Mouse (Mus musculus) cerebellum, postnatal 14 days (tissue): ENCODE data around the gene Bax.
"Not testable (repeated sequence)": the region's sequence is repeated elsewhere in the genome, so short reads cannot be mapped to it uniquely, and the experiment has no call there.

ENCODE experiments used
- DNase-seq, 2 experiments: peaks; one replicate each; pipeline ENCODE4 v3.0.0; 2021; ENCODE audit warnings: mixed read lengths in 2 of 2

Gene Bax

DNA sequence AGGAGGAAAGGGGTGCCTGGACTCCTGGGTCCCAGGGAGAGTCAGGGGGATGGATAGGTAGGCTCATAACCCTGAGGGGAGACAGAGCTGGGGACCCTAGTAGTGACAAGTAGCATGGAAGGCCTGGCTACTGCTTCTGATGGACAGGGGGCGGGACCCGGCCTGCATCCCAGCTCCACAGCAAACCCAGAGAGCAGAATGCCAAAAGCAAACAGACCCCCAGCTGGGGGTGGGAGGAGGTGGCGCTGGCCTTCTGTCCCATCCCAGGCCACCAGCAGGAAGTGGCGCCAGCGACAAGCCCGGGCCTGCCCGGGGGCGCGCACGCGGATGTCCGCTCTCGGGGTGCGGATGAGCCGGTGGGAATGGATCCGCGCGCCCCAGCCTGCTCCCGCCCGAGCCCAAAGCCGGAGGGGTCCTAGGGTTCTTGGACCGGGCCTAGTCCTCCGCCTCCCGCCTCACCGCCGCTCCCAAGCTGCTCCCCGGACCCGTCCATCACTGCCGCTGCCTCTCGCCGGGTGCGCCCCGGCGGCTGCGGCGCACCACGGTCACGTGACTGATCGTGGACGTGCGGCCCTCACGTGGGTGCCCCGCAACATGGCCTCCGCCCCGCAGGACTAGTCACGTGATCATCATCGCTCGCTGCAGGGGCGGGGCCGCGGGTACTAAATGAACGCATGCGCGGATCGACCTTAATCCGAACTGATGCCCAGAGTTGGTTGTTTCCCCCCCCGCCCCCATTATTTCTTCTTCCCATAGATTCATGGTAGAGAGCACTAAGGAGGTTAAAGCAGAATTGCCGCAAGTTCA lies at the start of gene Bax:
Gene Bax, minus strand, starts transcription at position 616 of the 807 bp plus-strand sequence.
- DNase-seq = peak; percentile 99

DNA sequence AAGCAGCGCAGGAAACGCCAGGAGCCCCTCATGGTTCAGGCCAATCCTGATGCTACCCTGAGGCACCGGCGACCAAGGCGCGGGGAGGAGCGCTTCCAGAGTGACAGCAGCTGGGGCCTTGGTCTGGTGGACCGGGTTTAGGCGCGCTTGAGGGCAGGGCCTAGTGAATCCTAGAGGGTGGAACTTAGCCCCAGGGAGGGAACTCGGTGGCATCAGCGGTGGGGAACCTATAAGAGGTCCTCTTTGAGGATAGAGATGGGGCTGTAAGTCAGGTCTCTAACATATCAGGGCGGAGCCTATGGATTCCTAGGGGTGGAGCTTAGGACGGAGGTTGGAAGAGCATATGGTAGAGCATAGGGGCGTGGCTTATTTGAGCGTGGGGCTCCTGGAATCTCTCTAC lies 48.7 kb upstream of the Bax start:
- no peak for DNase-seq

DNA sequence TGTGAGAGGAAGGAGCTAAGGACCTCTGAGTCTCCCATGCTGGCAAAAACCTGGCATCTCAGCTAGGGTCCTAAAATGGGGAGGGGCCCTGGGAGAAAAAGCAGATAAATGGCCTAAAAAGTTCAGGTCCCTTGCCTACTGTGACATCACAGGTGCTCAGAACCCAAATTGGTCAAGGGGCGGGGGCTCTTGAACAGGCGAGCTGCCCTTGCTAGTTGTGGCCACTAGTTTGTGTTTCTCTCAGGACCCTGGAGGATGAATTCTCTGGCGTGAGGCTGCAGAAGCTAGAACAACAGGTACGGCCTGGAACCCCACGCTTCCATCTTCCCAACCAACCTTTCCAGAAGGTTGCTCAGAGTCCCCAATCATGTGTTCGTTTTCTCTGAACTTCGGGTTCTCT lies 47.7 kb upstream of the Bax start:
- no peak for DNase-seq

DNA sequence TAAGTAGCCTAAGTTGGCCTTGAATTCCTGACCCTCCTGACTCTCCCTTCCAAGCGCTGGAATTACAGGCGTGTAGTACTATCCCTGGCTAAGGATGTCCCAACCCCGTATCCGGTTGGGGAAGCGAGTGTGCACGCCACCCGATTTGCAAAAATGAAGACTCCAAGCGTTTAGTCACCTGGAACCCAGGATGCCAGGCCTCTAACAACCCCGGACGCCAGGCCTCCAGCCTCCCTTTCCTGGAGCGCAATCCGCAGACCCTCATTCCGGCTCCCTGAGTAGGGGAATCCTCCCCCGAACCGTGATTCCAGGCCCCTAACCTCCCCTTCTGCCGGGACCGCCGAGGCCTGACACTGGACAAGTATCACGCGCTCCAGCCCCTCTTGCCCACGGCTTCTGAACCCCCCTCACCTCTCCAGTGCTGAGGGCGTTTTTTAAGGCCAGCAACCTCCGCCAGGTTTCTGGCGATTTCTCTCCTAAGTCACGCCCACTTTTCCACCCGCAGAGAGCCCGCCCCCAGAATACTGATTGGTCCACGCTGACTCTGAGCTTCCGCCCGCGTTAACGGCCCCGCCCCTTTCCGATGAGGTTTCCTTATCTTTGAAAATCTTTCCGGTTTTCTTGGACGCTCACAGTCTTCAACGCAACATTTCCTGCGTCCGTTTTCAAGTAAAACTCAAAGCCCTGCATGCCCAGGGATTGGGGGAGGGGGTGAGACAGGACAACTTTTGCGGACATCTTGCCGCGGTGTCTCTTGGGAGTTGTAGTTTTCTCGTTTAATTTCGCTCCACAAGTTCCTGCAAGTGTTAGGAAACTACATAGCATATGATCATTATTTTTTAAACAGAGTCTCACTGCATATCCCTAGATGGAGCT lies 43.5 kb upstream of the Bax start, which contains the start of gene Nucb1:
Gene Nucb1, minus strand, starts transcription at position 495 of the 876 bp plus-strand sequence.
- peak; percentile 94 to 95 for DNase-seq

DNA sequence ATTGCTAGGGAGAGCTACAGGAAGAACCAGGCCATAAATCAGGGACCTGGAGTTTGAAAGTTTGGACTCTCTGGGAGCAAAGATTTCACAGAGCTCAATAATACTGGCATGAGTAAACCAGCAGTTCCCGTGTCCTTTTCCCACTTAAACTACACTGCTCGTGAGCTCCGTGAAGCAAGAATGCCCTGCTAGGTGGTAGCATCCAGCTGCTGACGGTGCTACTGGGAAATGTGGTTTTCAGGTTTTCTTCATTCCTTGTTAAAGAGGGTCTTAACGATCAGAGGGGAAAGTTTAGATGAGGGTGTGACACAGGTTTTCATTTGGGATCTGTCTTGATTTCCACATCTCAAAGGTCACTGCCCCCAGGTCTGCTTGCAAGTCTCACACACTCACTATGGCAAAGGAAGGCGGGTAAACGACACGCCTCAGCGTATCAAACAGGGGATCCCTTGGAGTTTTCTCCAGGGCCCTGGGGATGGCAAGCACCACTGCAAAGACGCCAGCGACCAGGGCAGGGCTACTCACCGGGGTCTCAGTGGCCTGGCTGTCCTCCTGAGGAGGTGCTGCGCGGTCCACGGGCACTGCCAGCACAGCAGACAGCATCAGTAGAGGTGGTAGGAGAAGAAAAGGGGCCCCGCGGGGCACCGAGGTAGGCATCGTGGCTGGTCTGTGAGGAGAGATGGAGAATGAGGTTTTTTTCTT lies 42.6 kb upstream of the Bax start:
- DNase-seq = peak in 1 of 2 experiments; percentile 32

DNA sequence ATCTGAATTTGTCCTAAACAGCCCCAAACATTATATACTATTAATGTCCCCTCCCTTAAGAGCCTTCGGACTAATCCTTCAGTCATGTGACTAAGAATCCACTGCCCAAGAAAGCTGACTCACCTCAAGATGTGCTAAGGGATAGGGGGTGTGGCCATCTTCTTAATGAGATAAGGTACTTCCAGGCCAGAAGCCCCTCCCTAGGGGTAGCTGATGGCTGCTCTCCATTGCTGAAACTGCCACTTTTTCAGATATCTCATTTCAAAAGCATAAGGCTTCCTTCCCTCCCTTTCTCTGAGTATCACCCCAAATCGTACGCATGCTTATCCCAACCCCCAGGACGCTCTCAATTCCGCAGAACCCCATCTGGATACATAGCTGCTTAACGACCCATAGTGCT lies 41.9 kb upstream of the Bax start:
- DNase-seq = no peak

DNA sequence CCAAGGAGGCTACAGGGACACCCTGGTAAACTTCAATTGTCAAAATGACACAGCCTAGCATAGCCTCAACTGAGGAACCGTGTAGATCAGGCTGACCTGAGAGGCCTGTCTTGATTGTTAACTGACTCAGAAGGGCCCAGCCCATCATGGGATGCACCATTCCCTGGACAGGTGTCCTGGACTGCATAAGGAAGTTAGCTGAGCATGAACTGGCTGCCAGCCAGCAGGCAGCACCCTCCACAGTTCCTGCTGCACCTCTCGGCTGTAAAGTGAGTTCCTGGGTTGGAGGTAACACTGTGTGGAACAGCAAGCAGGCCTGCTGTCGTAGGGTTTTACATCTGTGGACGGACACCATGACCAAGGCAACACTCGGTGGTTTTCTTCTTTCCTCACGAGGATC lies 40.9 kb upstream of the Bax start:
- DNase-seq = no peak

DNA sequence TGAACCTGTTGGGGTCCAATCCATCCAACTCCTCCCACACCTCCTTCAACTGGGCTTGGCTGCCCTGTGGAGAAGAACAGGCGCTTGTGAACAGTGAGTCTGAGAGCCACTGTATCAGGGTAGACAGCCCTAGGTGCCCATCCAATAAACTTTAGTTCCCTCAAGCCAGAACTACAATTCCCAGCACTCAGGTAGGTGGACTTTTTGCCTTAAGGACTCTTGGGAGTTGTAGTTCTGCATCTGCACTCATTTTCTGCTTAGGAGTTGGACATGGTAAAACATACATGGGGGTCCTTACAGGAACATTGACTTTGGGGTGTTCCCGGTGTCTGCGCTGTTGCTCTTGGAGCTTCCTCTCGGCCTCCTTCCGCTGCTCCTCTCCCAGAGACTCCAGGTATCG lies 31.7 kb upstream of the Bax start:
- no peak for DNase-seq

DNA sequence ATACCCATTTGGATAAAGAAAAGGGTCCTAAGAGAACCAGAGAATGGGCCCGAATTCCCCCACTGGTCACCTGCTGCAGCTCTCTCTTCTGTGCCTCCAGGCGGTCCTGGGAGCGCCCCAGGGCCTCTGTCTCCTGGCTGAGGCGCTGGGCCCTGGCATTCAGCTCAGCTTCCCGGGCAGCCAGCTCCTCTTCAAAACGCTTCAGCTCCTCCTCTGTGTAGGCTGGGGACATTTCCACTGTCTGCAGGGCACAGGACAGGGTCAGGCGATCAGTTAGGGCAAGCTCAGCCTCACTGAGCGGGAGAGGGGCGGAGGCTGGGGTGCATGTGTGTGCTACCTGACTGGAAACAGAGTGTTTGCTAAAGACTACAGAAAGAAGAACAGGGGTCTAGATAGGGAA lies 27.9 kb upstream of the Bax start:
- no peak for DNase-seq

DNA sequence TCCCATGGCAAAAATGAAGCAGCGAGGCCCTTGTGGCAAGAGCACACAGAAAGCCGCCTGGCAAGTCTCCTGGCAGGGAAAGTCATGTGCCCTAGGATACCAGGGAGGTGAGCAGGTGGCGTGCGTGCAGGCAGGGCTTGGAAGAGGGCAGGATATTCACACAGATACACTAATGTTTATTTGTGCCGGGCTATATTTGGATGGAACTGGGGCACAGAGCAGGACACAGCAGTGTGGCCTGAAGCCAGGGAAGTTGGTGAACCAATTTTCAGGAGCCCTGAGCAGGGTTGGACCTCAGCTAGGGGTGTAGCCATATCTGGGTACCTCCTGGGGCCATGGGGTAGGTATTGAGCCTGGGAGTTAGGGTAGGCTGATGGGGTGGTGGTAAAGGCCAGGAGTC lies 26.3 kb upstream of the Bax start:
- peak; percentile 80 to 81 for DNase-seq

DNA sequence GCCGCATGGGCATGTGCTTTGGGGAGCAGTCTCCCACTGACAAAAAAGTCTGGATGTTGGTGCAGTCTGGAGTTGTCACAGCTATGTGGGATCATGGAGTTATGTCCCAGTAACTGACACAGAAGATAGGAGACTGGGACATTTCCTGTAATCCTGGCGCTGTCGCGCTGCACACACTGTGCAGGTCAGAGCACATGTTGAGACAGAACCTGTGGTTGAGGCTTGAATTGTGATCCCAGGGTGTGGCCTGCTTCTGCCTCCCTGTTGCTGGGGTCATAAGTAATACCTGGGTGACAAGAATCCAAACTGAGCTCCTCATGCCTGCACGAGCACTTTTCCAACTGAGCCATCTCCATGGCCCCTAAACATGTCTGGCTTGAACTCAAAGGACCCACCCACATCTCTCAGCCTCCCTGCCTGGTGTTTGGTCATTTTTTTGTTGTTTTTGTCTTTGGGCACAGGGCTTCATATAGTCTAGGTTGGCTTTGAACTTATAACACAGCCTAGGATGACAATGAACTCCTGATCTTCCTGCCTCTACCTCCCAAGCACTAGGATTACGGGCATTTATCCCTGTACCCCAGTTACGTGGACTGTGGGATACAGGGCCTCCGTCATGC lies 25.6 kb upstream of the Bax start:
- peak in 1 of 2 experiments; percentile 39 for DNase-seq

DNA sequence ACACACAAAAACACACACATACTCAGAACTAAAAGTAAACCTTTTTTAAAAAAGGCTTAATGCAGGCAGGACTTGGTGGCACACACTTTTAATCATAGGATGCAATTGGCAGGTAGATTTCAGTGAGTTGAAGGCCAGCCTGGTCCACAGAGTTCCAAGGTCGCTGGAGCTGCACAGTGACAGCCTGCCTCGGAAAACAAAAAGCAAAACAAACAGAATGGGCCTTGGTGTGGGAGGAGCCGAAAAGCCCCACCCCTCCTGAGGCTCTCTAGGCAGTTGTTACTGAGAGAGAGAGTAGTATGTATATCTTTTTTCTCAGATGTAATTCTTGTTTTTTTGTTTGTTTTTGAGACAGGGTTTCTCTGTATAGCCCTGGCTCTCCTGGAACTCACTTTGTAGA lies 24.6 kb upstream of the Bax start:
- peak in 1 of 2 experiments; percentile 30 for DNase-seq

DNA sequence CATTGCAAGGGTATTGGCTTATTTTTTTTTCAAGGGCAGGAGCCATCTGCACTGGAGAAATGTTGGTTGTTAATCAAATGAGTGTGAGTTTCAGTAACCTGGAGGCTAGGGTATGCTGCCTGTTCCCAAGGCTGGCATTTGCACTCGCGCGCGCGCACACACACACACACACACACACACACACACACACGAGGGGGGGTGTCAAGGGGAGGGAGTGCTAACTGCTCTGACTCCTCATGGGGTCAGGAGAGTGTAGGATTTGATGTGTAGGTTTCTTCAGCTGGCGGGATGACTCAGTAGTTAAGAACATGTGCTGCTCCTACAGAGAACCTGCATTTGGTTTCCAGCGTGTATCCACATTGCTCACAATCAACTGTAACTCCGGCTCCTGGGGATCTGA lies 24.1 kb upstream of the Bax start:
- no peak for DNase-seq

DNA sequence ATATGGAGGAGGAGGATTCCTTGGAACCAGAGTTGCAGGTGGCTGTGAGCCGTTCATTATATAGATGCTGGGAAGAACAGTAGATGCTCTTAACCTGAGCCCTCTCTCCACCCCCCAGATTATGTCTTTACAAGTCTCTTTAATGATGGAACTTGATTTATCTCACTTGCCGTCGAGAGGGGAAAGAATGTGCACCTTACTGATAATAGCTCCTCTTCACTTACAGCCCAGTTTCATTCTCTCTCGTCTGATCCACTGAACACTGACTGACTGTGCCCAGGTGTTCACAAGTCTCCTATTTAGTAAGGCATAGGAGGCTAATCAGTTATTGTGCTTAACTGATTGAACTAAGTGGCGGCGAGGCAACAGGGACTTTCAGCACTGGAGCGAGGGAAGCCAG lies 22.9 kb upstream of the Bax start:
- no peak for DNase-seq

DNA sequence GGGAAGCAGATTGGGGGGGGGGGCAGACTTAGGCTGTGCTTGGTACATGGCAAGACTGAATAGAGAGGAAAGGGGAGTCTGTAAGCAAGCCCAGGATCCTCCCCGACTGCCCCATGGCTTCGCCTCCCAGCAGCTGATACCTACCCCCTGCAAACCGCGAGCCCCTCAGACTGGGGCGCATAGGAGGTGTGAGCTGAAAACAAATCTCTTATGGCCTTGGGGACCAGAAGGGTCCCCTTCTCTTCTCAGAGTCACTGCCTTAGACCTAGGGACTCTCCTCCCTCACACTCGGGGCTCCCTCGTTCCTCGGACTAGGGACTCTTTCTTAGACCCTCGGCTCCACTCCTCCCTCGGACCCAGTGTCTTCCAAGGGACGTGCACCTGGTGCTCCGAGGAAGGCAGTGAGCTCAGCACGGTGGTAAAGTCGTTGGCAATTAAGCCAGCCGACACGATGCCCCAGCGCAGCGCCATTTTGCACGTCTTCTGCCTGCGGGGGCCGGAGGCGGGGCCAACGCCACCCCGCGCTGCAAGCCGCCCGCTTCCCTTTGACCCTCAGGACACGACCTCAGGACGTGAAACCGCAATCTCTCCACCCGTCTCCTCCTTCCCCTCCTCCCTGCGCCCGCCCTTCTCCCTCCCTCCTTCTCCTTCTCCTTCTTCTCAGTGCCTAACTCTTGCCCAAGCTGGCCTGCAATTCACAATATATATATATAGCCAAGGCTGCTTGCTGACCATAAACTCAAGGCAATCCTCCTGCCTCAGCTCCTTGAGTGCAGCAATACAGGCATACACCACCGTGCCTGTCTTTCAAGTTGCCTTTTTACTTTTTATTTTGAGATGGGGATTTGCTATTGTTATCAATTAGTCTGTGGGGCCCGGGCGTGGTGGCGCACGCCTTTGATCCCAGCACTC lies 21.9 kb upstream of the Bax start, which contains the start of gene Dhdh:
Gene Dhdh, minus strand, starts transcription at position 513 of the 912 bp plus-strand sequence.
- DNase-seq = peak; percentile 70 to 73

DNA sequence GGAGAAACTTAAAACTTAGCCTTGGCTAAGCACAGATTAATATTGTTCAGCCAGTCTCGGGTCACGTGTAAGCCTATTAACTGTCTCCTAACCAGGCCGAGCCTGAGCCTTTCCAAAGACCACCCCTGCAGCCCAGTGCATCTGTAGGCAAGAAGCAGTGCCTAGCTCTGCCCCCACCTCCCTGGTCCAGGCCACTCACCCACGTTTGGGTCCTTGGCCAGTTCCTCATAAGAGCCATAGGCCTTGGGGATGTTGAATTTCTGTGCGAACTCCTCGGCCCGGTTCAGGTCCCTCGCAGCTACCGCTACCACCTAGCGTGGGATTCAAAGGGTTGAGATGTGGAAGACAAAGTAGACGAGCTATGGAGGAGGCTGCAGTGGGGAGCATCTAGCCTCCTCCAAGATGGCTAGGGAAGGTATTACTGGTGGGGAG lies 21.2 kb upstream of the Bax start:
- DNase-seq = peak in 1 of 2 experiments; percentile 30

DNA sequence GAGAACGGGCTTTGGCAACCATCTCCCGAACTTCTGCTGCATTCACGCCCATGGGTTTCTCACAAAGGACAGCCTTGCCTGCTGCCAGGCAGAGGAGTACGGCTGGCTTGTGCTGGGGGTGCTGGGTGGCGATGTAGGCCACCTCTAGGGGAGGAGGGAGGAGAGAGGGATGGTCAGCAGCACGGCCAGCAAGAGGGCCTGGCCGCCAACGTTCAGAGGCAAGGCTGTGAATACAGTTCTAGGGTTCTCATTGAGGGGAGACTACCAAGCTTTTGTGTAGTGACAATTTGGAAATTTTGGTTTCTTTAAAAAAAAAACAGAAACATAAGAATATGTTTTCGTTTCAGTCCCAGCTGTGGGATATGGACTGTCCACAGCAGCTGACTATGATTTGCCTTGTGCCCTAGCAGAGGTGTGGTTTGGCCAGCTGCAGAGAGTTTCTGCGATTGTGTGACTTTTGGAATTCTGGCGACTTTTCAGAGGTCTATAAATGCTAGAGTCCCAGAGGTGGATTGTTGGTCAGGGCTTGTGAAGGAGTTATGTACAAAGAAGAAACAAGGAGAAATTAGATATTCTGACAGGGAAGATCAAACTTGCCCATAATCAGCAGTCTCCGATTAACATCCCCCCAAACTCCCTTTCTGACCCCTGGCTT lies 20.2 kb upstream of the Bax start, which contains the start of gene Gm45808:
Gene Gm45808, minus strand, starts transcription at position 51 of the 655 bp plus-strand sequence.
- no peak for DNase-seq

DNA sequence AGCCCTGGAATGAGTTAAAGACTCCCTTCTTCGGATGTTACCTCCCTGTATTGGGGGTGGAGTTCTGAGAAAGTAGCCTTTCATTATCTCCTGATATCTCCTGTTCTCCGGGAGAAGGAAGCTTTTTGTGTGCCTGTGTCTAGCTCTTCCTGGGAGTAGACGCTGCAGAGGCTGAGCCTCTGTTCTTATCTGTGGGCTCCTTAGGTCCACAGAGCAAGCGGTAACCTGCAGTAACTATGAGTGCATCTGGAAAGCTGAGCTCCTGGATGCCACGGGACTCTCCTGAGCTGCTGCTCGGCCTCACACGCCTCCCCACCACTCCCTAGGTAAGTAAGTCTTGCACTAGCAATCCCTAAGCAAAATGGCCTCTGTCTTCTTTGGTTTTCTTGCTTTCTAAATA lies 19.5 kb upstream of the Bax start:
- no peak for DNase-seq

DNA sequence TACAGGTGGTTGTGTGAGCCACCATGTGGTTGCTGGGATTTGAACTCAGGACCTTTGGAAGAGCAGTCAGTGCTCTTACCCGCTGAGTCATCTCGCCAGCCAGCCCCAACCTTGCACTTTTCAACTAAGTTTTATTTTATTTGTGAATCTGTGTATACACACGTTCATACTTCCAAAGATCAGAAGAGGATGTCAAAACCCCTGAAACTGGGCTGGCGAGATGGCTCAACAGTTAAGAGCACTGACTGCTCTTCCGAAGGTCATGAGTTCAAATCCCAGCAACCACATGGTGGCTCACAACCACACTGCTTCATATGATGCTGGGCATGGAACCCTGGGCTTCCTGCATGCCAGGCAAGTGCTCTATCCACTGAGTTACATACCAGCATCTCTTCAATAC lies 18.3 kb upstream of the Bax start:
- not testable (repeated sequence) for DNase-seq

DNA sequence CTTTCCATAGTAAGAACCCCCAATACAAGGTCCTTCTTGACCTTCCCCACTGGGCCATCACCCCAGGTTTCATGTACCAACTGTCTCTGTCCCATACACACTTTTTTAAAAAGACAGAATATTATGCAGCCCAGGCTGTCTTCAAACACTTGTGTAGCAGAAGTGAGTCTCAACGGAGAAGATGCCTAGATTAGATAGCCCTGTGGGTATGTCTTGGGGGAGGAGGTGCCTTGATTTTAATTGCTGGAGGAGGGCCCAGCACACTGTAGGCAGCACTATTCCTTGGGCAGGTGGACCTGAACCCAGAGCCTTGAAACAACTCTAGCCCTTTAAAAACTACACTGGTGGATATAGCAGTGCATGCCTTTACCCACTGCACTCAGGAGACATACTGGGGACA lies 15.5 kb upstream of the Bax start:
- DNase-seq = no peak
